Mouse (Mus musculus) intestine, embryonic 15.5 days (tissue): Measurements from ENCODE around the gene Hs3st5. TPM values are rescaled to one million over a fixed set of nuclear protein-coding genes. Genes with fewer than 3 reads are reported as not detected.
A peak's percentile ranks its signal among the peaks of the same experiment; 100 is the strongest.

ENCODE experiments used
- ATAC-seq: fragments of 200-750 bp; cut with Nextera tagmentation; 2 replicates; pipeline ENCODE4 v1.8.0; 2017; ENCODE audit warnings: moderate TSS enrichment, moderate library complexity
- H3K27ac ChIP-seq: fragments of 300-500 bp; sonication (generic); 2 replicates; pipeline ENCODE4 v1.5.1; 2015; ENCODE audit warnings: mild to moderate bottlenecking, inconsistent platforms
- H3K27me3 ChIP-seq: fragments of 300-500 bp; sonication (generic); replicated peaks from 2 replicates; pipeline ENCODE4 v1.6.1; 2015; ENCODE audit warnings: inconsistent platforms
- H3K36me3 ChIP-seq: fragments of 300-500 bp; sonication (generic); 2 replicates; pipeline ENCODE4 v1.6.1; 2015; ENCODE audit warnings: inconsistent platforms
- H3K4me1 ChIP-seq: fragments of 300-500 bp; sonication (generic); replicated peaks from 2 replicates; pipeline ENCODE4 v1.6.1; 2015; ENCODE audit warnings: inconsistent platforms
- H3K4me2 ChIP-seq: fragments of 300-500 bp; sonication (generic); replicated peaks from 2 replicates; pipeline ENCODE4 v1.6.1; 2015; ENCODE audit warnings: mild to moderate bottlenecking, inconsistent platforms
- H3K4me3 ChIP-seq: fragments of 300-500 bp; sonication (generic); replicated peaks from 2 replicates; pipeline ENCODE4 v1.5.1; 2015; ENCODE audit warnings: inconsistent platforms
- H3K9ac ChIP-seq: fragments of 300-500 bp; sonication (generic); 2 replicates; pipeline ENCODE4 v1.6.1; 2015; ENCODE audit warnings: inconsistent platforms
- H3K9me3 ChIP-seq: fragments of 300-500 bp; sonication (generic); 2 replicates; pipeline ENCODE4 v1.6.1; 2016; ENCODE audit warnings: inconsistent platforms
- WGBS: fragments of 180-500 bp; shearing (Covaris S2); methylation state at CpG from one replicate; pipeline ENCODE4 v1.1.7; 2015; 5-methylcytosine and 5-hydroxymethylcytosine counted together
- polyA plus RNA-seq: library from polyadenylated mRNA; unstranded; fragments of >200 nt; fragmentation: Nextera tagmentation; extraction: Ambion mirVana; gene quantifications from 2 replicates; pipeline ENCODE4 v1.2.1, GENCODE M21; 2015

Hs3st5 gene
- 1.0 and 1.1 TPM in 2 replicates for polyA plus RNA-seq

DNA sequence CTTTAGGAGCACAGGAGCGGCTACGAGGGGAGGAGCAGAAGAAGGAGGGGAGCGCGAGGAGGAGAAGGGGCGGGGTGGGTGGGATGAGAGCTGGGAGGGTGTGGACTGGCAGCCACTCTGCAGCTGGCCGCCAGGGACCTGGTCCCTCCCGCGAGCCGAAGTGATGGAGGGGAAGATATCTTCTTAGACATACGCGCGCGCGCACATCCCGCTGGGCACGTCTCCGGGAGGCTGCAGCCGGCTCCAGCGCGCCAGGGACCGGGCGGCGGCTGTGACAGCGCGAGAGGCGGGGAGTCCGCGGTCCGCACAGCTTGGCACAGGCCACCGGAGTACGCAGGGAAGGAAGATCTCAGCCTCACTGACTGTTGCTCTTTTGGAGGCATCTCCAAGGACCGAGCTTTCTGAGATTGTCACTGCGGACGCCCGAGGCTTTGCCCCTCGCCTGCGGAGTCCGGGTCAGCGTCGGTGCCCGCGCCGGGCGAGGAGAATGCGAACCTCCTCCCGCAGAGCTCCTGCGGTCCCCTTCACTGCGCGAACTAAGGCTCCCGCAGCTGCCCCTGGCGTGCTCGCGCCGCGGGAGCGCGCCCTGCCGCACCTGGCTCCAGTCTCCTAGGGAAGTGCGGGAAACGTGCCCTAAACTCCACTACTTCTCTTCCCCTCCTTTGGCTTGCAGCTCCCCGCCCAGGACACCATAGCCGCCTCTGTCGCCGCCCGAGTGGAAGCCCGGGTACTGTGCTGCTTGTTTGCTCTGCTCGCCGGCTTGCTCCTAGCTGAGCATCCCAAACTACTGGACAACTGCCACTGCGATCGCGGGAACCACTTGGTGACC is at the start of gene Hs3st5:
Gene Hs3st5, plus strand, starts transcription at position 88 of the 829 bp plus-strand sequence.
- H3K4me2 ChIP-seq = peak within 1 kb of the TSS; percentile 100
- H3K27ac ChIP-seq = no peak within 1 kb of the TSS
- peaks cover 29% of the 10 kb centered on the region for H3K27me3 ChIP-seq
- ATAC-seq = peak; percentile 89
- H3K4me3 ChIP-seq = peak within 1 kb of the TSS; percentile 59
- WGBS = under 1% methylated on average over 70 of the region's 71 CpGs
- peaks cover 15% of the 10 kb centered on the region for H3K4me1 ChIP-seq
- H3K9ac ChIP-seq = peak within 1 kb of the TSS; percentile 41
- no peaks in the 10 kb centered on the region for H3K9me3 ChIP-seq
- H3K36me3 ChIP-seq = no peaks in the 10 kb centered on the region

DNA sequence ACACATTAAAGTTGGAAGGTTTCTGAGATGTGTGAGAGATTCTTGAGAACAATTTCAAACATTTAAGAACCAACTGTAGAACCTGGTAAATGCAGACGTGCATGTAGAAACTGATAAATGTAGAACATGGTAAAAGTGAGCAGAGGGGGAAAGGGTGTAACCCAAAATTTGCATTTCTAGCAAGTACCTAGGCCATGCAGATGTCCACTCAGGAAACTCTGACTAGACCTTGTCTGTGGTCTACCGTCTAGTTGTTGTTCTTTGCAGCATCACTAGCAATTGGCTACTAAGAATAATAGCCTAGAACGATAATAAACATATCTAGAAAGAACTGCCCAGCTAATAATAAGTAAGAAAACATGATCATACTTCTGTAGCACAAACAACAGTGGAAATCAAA is 38.0 kb upstream of the Hs3st5 start:
- no peak for ATAC-seq

DNA sequence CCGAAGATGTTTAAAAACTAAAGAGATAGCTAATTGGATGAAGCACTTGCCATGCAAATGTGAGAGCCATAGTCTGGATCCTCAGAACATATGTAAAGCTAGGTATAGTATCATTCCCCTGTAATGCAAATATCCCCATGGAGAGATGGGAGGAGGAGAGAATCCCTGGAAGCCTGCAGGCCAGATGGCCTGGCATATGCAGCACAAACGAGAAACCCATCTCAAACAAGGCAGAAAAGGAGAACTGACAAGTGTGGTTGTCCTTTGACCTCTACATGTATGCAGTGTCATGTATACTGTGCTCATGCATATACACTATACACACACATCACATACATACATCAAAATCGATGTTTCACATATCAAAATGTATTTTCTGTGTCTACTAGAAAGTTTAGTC is 35.5 kb upstream of the Hs3st5 start:
- H3K36me3 ChIP-seq = no peaks in the 10 kb centered on the region
- no peaks in the 10 kb centered on the region for H3K9me3 ChIP-seq
- no peak for ATAC-seq
- H3K9ac ChIP-seq = no peak overlapping the region
- H3K27me3 ChIP-seq = no peaks in the 10 kb centered on the region
- no peaks in the 10 kb centered on the region for H3K4me1 ChIP-seq
- no peak overlapping the region for H3K27ac ChIP-seq
- WGBS = 65% methylated on average over 3 of the region's 3 CpGs
- H3K4me2 ChIP-seq = no peak overlapping the region
- no peak overlapping the region for H3K4me3 ChIP-seq

More for the DNA sequence above, 38.0 kb upstream of the Hs3st5 start:
- no peak overlapping the region for H3K9ac ChIP-seq
- no peaks in the 10 kb centered on the region for H3K36me3 ChIP-seq
- H3K27ac ChIP-seq = no peak overlapping the region
- no peaks in the 10 kb centered on the region for H3K27me3 ChIP-seq
- no peak overlapping the region for H3K4me3 ChIP-seq
- H3K4me1 ChIP-seq = no peaks in the 10 kb centered on the region
- H3K9me3 ChIP-seq = no peaks in the 10 kb centered on the region
- WGBS = 88% methylated on average over 3 of the region's 3 CpGs
- H3K4me2 ChIP-seq = no peak overlapping the region

DNA sequence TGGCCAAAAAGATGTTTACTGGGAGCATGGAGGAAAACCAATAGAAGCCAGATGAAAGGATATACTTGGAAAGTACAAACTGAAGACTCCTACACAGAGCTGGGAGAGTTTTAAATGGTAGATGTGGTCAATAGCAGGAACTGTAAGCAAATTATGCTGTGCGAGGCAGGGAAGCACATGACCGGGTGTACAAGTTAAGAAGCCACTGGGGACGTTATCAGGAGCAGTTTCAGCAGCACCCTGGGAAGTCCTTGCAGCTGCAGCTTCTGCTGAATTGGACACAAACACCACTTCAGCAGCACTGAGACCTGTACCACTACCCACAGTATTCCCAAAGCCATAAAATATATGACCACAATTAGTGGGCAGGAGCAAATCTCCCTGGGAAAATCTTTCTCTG is 31.8 kb upstream of the Hs3st5 start:
- 33% methylated on average over 3 of the region's 3 CpGs for WGBS

DNA sequence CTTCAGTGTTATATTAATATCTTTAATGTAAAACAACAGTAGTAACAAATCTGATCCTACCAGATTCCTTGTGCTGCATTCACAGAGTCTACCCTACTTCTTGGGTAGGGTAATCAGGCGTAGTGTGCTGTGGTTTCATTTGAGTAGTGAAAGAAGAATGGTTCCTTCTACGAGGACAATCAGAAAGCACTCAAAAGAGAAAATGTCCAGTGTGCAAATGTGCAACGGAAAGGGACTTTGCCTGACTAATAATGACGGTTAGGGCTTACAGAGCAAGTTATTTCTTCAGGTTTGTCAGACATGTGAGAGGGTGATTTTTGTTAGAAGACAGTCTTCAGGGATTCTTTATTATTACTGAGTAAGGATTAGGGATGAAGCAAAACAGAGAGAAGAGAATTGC is 29.1 kb upstream of the Hs3st5 start:
- H3K4me2 ChIP-seq = no peak overlapping the region
- no peak overlapping the region for H3K27ac ChIP-seq
- H3K9ac ChIP-seq = no peak overlapping the region
- H3K36me3 ChIP-seq = no peaks in the 10 kb centered on the region
- ATAC-seq = no peak
- H3K4me1 ChIP-seq = no peaks in the 10 kb centered on the region
- WGBS = 86% methylated on average over 4 of the region's 4 CpGs
- no peak overlapping the region for H3K4me3 ChIP-seq
- H3K9me3 ChIP-seq = no peaks in the 10 kb centered on the region
- no peaks in the 10 kb centered on the region for H3K27me3 ChIP-seq

More for the DNA sequence above, 31.8 kb upstream of the Hs3st5 start:
- no peaks in the 10 kb centered on the region for H3K9me3 ChIP-seq
- peak; percentile 34; the same call in 1 of the 2 replicates for ATAC-seq
- no peaks in the 10 kb centered on the region for H3K4me1 ChIP-seq
- H3K4me3 ChIP-seq = no peak overlapping the region
- H3K27me3 ChIP-seq = no peaks in the 10 kb centered on the region
- H3K4me2 ChIP-seq = no peak overlapping the region
- H3K36me3 ChIP-seq = no peaks in the 10 kb centered on the region
- H3K9ac ChIP-seq = no peak overlapping the region
- no peak overlapping the region for H3K27ac ChIP-seq

DNA sequence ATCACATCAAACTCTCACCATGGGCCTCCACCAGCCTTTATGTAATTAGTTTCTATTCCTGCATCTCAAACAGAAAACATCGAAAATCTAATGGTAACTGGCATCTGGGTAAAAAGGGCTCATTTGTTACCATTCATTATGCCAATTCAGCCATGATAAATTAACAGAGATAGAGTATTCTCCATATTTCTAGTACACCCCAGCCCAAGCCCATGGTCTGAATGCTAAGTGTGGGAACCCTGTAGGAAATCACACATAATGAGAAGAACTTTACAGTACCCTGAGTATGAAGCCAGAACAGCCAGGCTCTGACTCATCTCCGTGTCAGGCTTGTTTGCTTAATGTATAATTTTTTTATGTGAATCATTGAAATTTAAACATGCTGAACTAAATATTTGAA is 23.3 kb upstream of the Hs3st5 start:
- Histone ChIP-seq H3K4me2 (no peak overlapping the region), H3K4me1 (no peaks in the 10 kb centered on the region), H3K27ac (no peak overlapping the region), H3K9ac (no peak overlapping the region), H3K9me3 (no peaks in the 10 kb centered on the region), H3K4me3 (no peak overlapping the region), H3K27me3 (no peaks in the 10 kb centered on the region), H3K36me3 (no peaks in the 10 kb centered on the region)
- no peak for ATAC-seq
- 68% methylated on average over 2 of the region's 2 CpGs for WGBS

DNA sequence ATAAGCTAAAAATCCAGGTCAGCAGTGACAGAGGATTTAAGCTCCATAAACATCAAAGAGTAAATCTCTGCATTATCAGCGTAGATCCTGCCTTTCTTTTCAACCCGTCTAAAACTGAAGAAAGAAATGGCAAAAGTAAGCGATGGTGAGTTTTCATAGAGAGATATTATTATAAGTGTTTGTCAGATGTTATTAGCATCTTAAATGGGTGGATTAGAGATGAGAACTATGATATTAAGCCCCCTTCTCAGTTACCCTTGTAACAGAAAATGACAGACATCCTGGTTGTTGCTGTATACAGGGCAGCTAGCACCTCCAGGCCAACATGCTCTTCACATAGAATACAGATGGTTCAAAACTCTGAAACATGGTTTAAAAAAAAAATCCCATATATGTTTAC is 22.6 kb upstream of the Hs3st5 start:
- no peak overlapping the region for H3K27ac ChIP-seq
- no peaks in the 10 kb centered on the region for H3K4me1 ChIP-seq
- ATAC-seq = no peak
- WGBS = 63% methylated on average over 3 of the region's 3 CpGs
- H3K4me3 ChIP-seq = no peak overlapping the region
- H3K4me2 ChIP-seq = no peak overlapping the region
- no peak overlapping the region for H3K9ac ChIP-seq
- H3K27me3 ChIP-seq = no peaks in the 10 kb centered on the region
- no peaks in the 10 kb centered on the region for H3K9me3 ChIP-seq
- no peaks in the 10 kb centered on the region for H3K36me3 ChIP-seq

DNA sequence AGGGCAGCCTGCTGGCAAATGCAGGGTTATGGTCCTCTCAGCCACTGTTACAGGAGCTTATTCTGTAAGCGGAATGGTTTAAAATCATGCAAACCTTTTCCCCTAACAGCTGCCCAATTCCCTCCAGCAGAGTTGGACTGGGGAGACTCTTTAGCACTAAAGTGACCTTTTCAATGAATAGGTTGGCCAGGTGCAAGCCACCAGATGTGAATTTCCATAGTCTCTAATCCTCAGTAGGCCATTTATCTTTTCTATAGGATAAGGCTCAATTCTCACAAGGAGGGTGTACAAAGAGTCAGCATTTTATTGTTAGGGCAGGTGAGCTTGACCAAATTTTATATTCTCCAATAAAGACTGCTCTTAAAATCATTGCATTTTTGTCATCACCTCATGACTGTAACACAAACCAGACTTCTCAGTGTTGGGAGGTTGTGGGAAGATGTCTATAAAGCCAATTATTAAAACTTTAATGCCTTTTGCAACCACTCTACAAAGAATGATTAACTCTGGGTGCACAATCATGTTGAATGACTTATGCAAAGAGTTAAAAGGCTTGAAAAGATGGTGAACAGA is 21.8 kb upstream of the Hs3st5 start:
- no peak for ATAC-seq
- Histone ChIP-seq H3K9me3 (no peaks in the 10 kb centered on the region), H3K4me1 (no peaks in the 10 kb centered on the region), H3K27me3 (no peaks in the 10 kb centered on the region), H3K36me3 (no peaks in the 10 kb centered on the region), H3K4me2 (no peak overlapping the region), H3K9ac (no peak overlapping the region), H3K4me3 (no peak overlapping the region), H3K27ac (no peak overlapping the region)
- 83% methylated on average over 1 of the region's 1 CpGs for WGBS

DNA sequence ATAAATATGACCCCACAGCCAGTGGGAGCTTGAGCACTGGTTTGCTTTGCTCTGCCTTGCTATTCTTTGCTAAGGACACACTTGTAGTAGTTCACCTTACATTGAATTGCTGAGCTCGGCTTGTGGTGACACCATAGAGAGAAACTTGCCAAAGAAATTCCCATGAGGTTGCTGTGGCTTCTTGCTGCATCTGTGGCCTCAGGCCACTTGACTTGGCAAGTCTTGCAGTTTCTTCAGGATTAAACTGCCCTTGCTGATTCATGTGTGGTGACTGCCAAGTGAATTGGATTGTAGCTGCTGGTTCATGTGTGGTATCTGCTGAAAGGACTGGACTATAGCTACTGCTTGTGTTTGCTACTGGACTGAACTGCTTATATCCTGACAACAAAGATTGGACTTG is 13.0 kb upstream of the Hs3st5 start:
- no peaks in the 10 kb centered on the region for H3K36me3 ChIP-seq
- no peak overlapping the region for H3K9ac ChIP-seq
- H3K4me3 ChIP-seq = no peak overlapping the region
- WGBS = 78% methylated on average over 1 of the region's 1 CpGs
- no peak for ATAC-seq
- no peak overlapping the region for H3K27ac ChIP-seq
- H3K4me2 ChIP-seq = no peak overlapping the region
- no peaks in the 10 kb centered on the region for H3K9me3 ChIP-seq
- no peaks in the 10 kb centered on the region for H3K27me3 ChIP-seq
- H3K4me1 ChIP-seq = no peaks in the 10 kb centered on the region

DNA sequence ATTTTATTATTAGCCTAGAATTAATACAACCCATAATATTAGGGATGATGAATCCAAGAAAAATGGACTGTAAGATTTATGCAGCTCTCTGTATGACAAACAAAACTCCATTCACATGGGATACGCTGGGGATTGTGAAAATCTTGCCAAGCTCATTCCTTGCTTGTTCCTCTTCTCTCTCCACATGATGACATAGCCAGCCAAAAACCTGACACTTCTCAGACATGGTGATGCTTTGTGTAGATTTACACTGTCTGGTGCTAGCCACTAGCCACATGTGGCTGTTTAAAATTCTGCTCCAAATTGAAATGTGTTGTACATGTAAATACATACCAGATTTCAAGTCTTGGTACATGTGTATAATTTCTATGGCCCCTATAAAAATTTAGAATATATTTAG is 6.9 kb upstream of the Hs3st5 start:
- ATAC-seq = no peak
- Histone ChIP-seq H3K4me2 (no peak overlapping the region), H3K36me3 (no peaks in the 10 kb centered on the region), H3K4me1 (no peaks in the 10 kb centered on the region), H3K27me3 (no peaks in the 10 kb centered on the region), H3K27ac (no peak overlapping the region), H3K4me3 (no peak overlapping the region), H3K9ac (no peak overlapping the region), H3K9me3 (no peaks in the 10 kb centered on the region)
- WGBS = 66% methylated on average over 1 of the region's 1 CpGs

DNA sequence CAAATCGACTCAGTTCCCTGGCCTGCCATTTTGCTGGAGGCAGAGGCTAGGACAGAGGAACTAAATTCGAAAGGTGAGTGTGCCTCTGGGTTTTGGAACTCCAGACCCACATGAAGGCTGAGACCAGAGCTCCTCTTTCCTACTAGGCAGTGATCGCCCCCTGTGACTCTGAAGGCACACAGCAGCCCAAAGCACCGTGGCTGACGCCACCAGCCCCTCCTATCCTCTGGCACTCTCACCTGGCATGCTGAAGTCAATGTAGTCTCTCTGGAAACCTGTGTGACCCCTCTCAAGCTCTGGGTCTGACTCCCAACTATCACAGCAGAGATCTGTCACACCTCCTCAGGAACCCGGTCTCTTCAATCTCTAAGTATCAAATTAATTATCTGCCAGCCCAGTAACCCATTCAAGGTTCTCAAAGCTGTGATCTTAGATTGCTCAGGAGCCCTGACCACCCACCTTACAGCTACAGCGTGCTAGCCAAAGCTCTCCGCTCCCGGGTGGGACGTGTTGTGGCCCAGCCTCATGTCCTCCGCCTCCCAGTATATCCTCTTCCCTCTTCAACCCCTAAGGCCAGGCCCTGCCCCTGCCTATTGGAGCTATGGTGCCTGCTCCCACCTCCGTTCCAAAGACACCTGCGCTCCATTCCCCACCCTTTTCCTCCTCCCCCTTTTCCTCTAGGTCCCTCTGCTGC is 434 bp upstream of the Hs3st5 start:
- H3K27ac ChIP-seq = no peak overlapping the region
- no peak overlapping the region for H3K9ac ChIP-seq
- peak overlapping the region; percentile 59 for H3K4me3 ChIP-seq
- 12% methylated on average over 13 of the region's 13 CpGs for WGBS
- peak; percentile 37; the same call in 1 of the 2 replicates for ATAC-seq
- H3K36me3 ChIP-seq = no peaks in the 10 kb centered on the region
- H3K4me1 ChIP-seq = peaks cover 15% of the 10 kb centered on the region
- peaks cover 29% of the 10 kb centered on the region for H3K27me3 ChIP-seq
- H3K4me2 ChIP-seq = peak overlapping the region; percentile 100
- H3K9me3 ChIP-seq = no peaks in the 10 kb centered on the region

DNA sequence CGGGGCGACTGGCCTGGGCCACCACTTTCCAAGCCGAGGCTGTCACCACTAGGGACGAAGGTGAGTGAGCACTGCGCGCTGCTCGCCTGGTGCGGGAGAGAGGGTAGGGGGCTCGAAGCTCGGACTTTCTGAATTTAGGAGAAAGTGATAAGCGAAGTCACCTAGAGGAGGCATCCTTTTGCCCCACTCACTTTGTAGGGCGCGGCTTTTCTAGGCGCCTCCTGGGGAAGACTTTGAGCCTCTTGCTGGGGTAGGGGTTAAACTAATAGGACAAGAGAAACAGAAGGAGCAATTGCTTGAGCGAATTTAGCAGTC is 899 bp downstream of the Hs3st5 start:
- ATAC-seq = no peak; the same call in 1 of the 2 replicates
- peak overlapping the region; percentile 100 for H3K4me2 ChIP-seq
- H3K36me3 ChIP-seq = no peaks in the 10 kb centered on the region
- H3K9ac ChIP-seq = peak overlapping the region; percentile 41
- WGBS = under 1% methylated on average over 15 of the region's 15 CpGs
- H3K9me3 ChIP-seq = no peaks in the 10 kb centered on the region
- H3K27ac ChIP-seq = no peak overlapping the region
- peak overlapping the region; percentile 59 for H3K4me3 ChIP-seq
- peaks cover 29% of the 10 kb centered on the region for H3K27me3 ChIP-seq
- peaks cover 15% of the 10 kb centered on the region for H3K4me1 ChIP-seq
